Mouse (Mus musculus): ENCODE measurements around the gene Glmn. TPM values are rescaled to one million over a fixed set of nuclear protein-coding genes. Genes with fewer than 3 reads are reported as not detected.

Glmn gene
- polyA plus RNA-seq, 1 experiment from 2014 or later = 46.6 TPM

DNA sequence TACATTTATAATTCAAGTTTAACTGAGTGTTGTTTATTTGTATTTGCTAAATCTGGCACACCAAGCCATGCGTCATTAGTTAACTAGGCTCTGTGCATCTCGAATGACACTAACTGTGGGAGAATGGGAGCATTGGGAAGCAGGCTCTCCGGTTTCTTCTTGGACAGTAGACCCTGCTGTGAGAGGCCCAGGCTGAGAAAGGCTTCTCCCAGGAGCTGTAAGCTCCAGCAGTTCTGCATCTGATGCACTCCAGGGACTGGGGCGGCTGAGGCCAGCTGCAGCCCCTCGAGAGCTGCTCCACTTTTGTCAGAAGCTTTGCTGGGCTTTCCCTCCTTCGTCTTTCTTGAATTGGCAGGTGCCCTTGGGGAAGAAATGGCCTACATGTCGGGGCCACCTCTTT, 56.0 kb downstream of the Glmn start:
- H3K9ac ChIP-seq (replicated peaks; ENCODE audit: low read length) = no peak overlapping the region
- H3K27ac ChIP-seq (replicated peaks; ENCODE audit: low read depth, low read length) = no peak overlapping the region
- ATAC-seq (replicated peaks; ENCODE audit: insufficient number of reproducible peaks, low FRiP score, low TSS enrichment, low read depth) (no peak), DNase-seq (ENCODE audit: low spot score) (no peak)
- H3K4me2 ChIP-seq (ENCODE audit: low read depth, low read length) = no peak overlapping the region
- no peak overlapping the region for H3K4me3 ChIP-seq (ENCODE audit: low read depth, low read length)
- no peaks in the 10 kb centered on the region for H3K9me3 ChIP-seq (replicated peaks; ENCODE audit: control insufficient read depth, low read length)
- H3K36me3 ChIP-seq (replicated peaks; ENCODE audit: control insufficient read depth, insufficient read depth, low read depth, low read length) = no peaks in the 10 kb centered on the region
- WGBS = 25% methylated on average over 7 of the region's 7 CpGs
- H3K27me3 ChIP-seq (ENCODE audit: control insufficient read depth, insufficient read depth, low read length) = no peaks in the 10 kb centered on the region
- no peaks in the 10 kb centered on the region for H3K4me1 ChIP-seq (ENCODE audit: control insufficient read depth, insufficient read depth, low read length)

DNA sequence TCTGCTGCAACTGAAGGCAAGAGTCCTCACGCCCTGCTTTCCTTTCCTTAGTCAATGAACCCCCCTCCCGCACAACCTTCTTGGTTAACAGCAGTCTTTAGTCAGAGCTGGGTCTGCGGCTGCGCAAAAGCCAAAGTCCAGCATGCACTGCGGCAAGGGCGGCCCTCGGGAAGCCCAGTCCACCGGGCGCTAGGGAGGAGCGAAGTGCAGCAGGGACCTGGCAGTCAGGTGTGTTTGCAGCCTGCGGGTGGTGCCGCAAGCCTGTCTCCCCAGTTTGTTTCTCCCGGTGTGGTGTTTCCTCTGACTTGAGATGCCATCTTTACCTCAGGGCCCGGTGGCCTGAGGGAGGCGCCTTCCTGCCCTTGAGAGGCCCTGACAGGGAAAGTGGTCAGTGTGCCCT, 63.1 kb downstream of the Glmn start, which contains the start of gene 1700028K03Rik:
1700028K03Rik (plus strand) TSS at position 129 of the 400 bp plus-strand sequence.
- Histone ChIP-seq H3K4me2 (ENCODE audit: low read depth, low read length) (no peak within 1 kb of the TSS; the same call in 1 of the 2 replicates), H3K36me3 (replicated peaks; ENCODE audit: control insufficient read depth, insufficient read depth, low read depth, low read length) (no peaks in the 10 kb centered on the region), H3K27ac (replicated peaks; ENCODE audit: low read depth, low read length) (no peak within 1 kb of the TSS), H3K4me3 (ENCODE audit: low read depth, low read length) (no peak within 1 kb of the TSS), H3K4me1 (ENCODE audit: control insufficient read depth, insufficient read depth, low read length) (no peaks in the 10 kb centered on the region), H3K9me3 (replicated peaks; ENCODE audit: control insufficient read depth, low read length) (no peaks in the 10 kb centered on the region), H3K9ac (replicated peaks; ENCODE audit: low read length) (no peak within 1 kb of the TSS), H3K27me3 (ENCODE audit: control insufficient read depth, insufficient read depth, low read length) (no peaks in the 10 kb centered on the region)
- WGBS = 64% methylated on average over 15 of the region's 15 CpGs
- ATAC-seq (replicated peaks; ENCODE audit: insufficient number of reproducible peaks, low FRiP score, low TSS enrichment, low read depth) = no peak
- no peak for DNase-seq (ENCODE audit: low spot score)

DNA sequence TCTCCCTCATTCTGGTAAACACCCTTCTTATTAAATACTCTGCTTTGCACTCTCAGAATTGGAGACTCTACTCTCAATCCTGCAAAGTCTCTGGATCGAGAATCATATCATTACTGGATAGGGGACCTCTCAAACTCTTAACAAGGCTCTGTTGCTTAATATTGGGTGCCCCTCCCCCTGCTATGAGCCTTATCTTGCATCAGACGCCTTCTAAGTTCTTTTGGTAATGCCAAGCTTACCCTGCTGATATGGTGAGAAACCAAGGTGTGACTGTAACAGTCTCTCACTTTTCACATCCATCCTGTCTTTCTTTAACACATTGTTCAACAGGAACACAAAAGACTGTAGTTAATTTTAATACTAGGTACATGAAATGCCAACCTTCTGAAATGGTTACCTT, 64.1 kb downstream of the Glmn start:
- ATAC-seq (replicated peaks; ENCODE audit: insufficient number of reproducible peaks, low FRiP score, low TSS enrichment, low read depth) = no peak

DNA sequence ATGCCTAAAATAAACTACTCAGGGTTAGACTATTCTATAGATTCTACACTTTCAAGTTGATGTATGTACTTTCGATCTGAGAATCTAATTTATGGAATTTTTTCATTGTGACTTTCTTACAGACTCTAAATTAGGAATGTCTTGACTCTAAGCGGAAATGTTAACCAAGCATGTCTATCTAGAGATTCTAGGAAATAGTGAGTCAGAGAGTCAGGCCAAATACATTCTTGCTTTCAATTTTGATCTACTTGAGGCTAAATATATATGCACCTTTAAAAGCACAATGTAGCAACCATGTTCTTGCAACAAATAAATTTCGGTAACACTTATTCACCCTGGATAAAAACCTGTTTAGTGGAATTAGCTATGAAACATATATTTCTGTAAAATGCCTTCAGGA, 68.8 kb downstream of the Glmn start:
- 94% methylated on average over 3 of the region's 3 CpGs for WGBS
- no peak for DNase-seq (ENCODE audit: low spot score)
- Histone ChIP-seq H3K4me2 (ENCODE audit: low read depth, low read length) (no peak overlapping the region), H3K4me1 (ENCODE audit: control insufficient read depth, insufficient read depth, low read length) (no peaks in the 10 kb centered on the region), H3K27ac (replicated peaks; ENCODE audit: low read depth, low read length) (no peak overlapping the region), H3K4me3 (ENCODE audit: low read depth, low read length) (no peak overlapping the region), H3K9ac (replicated peaks; ENCODE audit: low read length) (no peak overlapping the region), H3K9me3 (replicated peaks; ENCODE audit: control insufficient read depth, low read length) (no peaks in the 10 kb centered on the region), H3K36me3 (replicated peaks; ENCODE audit: control insufficient read depth, insufficient read depth, low read depth, low read length) (no peaks in the 10 kb centered on the region), H3K27me3 (ENCODE audit: control insufficient read depth, insufficient read depth, low read length) (no peaks in the 10 kb centered on the region)
- ATAC-seq (replicated peaks; ENCODE audit: insufficient number of reproducible peaks, low FRiP score, low TSS enrichment, low read depth) = no peak

More for the DNA sequence above, 64.1 kb downstream of the Glmn start:
- H3K27ac ChIP-seq (replicated peaks; ENCODE audit: low read depth, low read length) = no peak overlapping the region
- 73% methylated on average over 2 of the region's 2 CpGs for WGBS
- no peaks in the 10 kb centered on the region for H3K4me1 ChIP-seq (ENCODE audit: control insufficient read depth, insufficient read depth, low read length)
- no peak overlapping the region for H3K4me3 ChIP-seq (ENCODE audit: low read depth, low read length)
- no peak overlapping the region for H3K4me2 ChIP-seq (ENCODE audit: low read depth, low read length)
- H3K36me3 ChIP-seq (replicated peaks; ENCODE audit: control insufficient read depth, insufficient read depth, low read depth, low read length) = no peaks in the 10 kb centered on the region
- DNase-seq (ENCODE audit: low spot score) = no peak
- no peaks in the 10 kb centered on the region for H3K9me3 ChIP-seq (replicated peaks; ENCODE audit: control insufficient read depth, low read length)
- no peaks in the 10 kb centered on the region for H3K27me3 ChIP-seq (ENCODE audit: control insufficient read depth, insufficient read depth, low read length)
- no peak overlapping the region for H3K9ac ChIP-seq (replicated peaks; ENCODE audit: low read length)

DNA sequence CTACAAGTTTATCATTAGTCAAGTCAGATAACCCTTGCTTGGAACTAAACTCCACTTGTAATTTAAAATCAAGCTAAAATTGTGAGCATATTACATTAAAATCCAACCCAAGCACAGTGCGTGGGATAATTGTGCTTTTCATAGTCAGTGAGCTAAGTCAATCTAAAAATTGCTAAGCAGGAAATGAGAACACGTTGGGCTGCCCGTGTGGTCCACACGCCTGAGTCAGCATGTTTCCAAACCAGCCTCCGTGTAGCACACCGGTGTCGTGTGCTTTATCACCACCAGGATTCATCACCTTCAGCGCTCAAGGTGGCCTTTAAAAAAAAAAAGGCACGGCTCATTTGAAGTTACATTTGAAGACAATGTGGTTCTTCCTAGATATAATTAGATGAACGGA, 73.4 kb downstream of the Glmn start:
- ATAC-seq (replicated peaks; ENCODE audit: insufficient number of reproducible peaks, low FRiP score, low TSS enrichment, low read depth) (no peak), DNase-seq (ENCODE audit: low spot score) (no peak)
- H3K4me3 ChIP-seq (ENCODE audit: low read depth, low read length) = no peak overlapping the region
- no peaks in the 10 kb centered on the region for H3K4me1 ChIP-seq (ENCODE audit: control insufficient read depth, insufficient read depth, low read length)
- H3K9ac ChIP-seq (replicated peaks; ENCODE audit: low read length) = no peak overlapping the region
- no peak overlapping the region for H3K27ac ChIP-seq (replicated peaks; ENCODE audit: low read depth, low read length)
- no peaks in the 10 kb centered on the region for H3K36me3 ChIP-seq (replicated peaks; ENCODE audit: control insufficient read depth, insufficient read depth, low read depth, low read length)
- WGBS = 85% methylated on average over 10 of the region's 10 CpGs
- H3K27me3 ChIP-seq (ENCODE audit: control insufficient read depth, insufficient read depth, low read length) = no peaks in the 10 kb centered on the region
- no peak overlapping the region for H3K4me2 ChIP-seq (ENCODE audit: low read depth, low read length)
- no peaks in the 10 kb centered on the region for H3K9me3 ChIP-seq (replicated peaks; ENCODE audit: control insufficient read depth, low read length)

DNA sequence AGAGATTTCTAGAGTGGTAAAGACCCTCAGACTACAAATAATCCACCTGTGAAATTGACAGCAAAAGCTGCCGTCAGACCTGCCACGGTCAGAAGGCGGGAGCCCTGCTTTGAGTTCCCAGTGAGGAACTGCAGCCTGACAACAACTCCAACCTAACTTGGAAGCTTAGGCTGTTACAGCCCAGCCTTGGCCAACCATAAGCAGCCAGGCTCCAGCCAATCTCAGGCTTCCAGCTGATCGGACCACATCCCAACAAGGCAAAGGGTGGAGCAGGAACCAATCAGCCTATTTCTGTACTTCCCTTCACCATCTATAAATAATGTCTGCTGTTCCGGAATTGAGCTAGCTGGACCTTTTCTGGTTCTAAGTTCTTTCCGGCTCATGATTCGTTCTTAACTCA, 75.8 kb downstream of the Glmn start:
- Histone ChIP-seq H3K27ac (replicated peaks; ENCODE audit: low read depth, low read length) (no peak overlapping the region), H3K4me2 (ENCODE audit: low read depth, low read length) (no peak overlapping the region), H3K36me3 (replicated peaks; ENCODE audit: control insufficient read depth, insufficient read depth, low read depth, low read length) (no peaks in the 10 kb centered on the region), H3K4me1 (ENCODE audit: control insufficient read depth, insufficient read depth, low read length) (no peaks in the 10 kb centered on the region), H3K9me3 (replicated peaks; ENCODE audit: control insufficient read depth, low read length) (no peaks in the 10 kb centered on the region), H3K4me3 (ENCODE audit: low read depth, low read length) (no peak overlapping the region), H3K9ac (replicated peaks; ENCODE audit: low read length) (no peak overlapping the region), H3K27me3 (ENCODE audit: control insufficient read depth, insufficient read depth, low read length) (no peaks in the 10 kb centered on the region)
- 82% methylated on average over 7 of the region's 7 CpGs for WGBS
- ATAC-seq (replicated peaks; ENCODE audit: insufficient number of reproducible peaks, low FRiP score, low TSS enrichment, low read depth) = no peak
- no peak for DNase-seq (ENCODE audit: low spot score)

DNA sequence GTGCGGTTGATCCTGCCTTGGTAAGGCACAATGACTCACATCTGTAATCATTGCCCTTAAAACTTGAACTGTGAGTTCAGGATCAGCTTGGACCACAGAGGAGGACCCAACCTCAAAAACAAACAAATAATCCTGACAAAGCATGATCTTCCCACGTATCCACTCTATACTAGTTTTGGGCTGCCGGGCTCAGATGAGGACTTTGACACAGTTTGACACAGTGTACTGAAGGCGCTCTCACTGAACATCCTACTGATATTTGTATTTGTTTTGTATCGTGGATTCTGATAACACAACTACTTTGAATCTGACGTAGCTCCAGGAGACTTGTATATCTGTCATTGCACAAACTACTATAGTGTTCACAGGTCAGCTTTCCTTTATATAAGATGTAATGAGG, 76.3 kb downstream of the Glmn start:
- H3K4me2 ChIP-seq (ENCODE audit: low read depth, low read length) = no peak overlapping the region
- no peak for ATAC-seq (replicated peaks; ENCODE audit: insufficient number of reproducible peaks, low FRiP score, low TSS enrichment, low read depth)
- no peak overlapping the region for H3K4me3 ChIP-seq (ENCODE audit: low read depth, low read length)
- H3K36me3 ChIP-seq (replicated peaks; ENCODE audit: control insufficient read depth, insufficient read depth, low read depth, low read length) = no peaks in the 10 kb centered on the region
- no peaks in the 10 kb centered on the region for H3K4me1 ChIP-seq (ENCODE audit: control insufficient read depth, insufficient read depth, low read length)
- no peaks in the 10 kb centered on the region for H3K27me3 ChIP-seq (ENCODE audit: control insufficient read depth, insufficient read depth, low read length)
- H3K9me3 ChIP-seq (replicated peaks; ENCODE audit: control insufficient read depth, low read length) = no peaks in the 10 kb centered on the region
- no peak overlapping the region for H3K9ac ChIP-seq (replicated peaks; ENCODE audit: low read length)
- WGBS = 90% methylated on average over 6 of the region's 6 CpGs
- no peak for DNase-seq (ENCODE audit: low spot score)
- no peak overlapping the region for H3K27ac ChIP-seq (replicated peaks; ENCODE audit: low read depth, low read length)

DNA sequence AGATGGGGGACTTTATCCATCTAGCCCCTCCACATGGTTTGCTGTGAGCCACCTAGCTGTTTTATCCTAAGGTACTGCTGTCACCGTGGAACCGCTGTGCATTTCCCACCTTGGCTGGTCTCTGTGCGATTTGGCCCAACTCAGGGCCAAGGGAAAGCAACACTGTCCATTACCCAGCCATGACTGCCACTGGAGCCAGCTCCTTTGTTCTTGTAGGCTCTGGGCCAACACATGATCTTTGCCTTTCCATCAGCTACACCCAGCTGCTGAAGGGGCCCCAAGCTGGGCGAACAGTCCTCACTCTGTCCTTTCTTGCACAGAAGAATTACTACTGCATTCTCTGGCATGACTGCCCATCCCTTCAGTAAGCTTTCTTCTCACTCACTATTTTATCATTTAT, 79.1 kb downstream of the Glmn start:
- ATAC-seq (replicated peaks; ENCODE audit: insufficient number of reproducible peaks, low FRiP score, low TSS enrichment, low read depth) = no peak
- H3K9me3 ChIP-seq (replicated peaks; ENCODE audit: control insufficient read depth, low read length) = no peaks in the 10 kb centered on the region
- 93% methylated on average over 4 of the region's 4 CpGs for WGBS

More for the DNA sequence above, 79.1 kb downstream of the Glmn start:
- no peak overlapping the region for H3K4me3 ChIP-seq (ENCODE audit: low read depth, low read length)
- H3K36me3 ChIP-seq (replicated peaks; ENCODE audit: control insufficient read depth, insufficient read depth, low read depth, low read length) = no peaks in the 10 kb centered on the region
- no peak overlapping the region for H3K4me2 ChIP-seq (ENCODE audit: low read depth, low read length)
- H3K27ac ChIP-seq (replicated peaks; ENCODE audit: low read depth, low read length) = no peak overlapping the region
- no peak for DNase-seq (ENCODE audit: low spot score)
- no peaks in the 10 kb centered on the region for H3K4me1 ChIP-seq (ENCODE audit: control insufficient read depth, insufficient read depth, low read length)
- no peaks in the 10 kb centered on the region for H3K27me3 ChIP-seq (ENCODE audit: control insufficient read depth, insufficient read depth, low read length)
- no peak overlapping the region for H3K9ac ChIP-seq (replicated peaks; ENCODE audit: low read length)
